Mouse (Mus musculus): ENCODE results near the gene Sema4c.

DNA sequence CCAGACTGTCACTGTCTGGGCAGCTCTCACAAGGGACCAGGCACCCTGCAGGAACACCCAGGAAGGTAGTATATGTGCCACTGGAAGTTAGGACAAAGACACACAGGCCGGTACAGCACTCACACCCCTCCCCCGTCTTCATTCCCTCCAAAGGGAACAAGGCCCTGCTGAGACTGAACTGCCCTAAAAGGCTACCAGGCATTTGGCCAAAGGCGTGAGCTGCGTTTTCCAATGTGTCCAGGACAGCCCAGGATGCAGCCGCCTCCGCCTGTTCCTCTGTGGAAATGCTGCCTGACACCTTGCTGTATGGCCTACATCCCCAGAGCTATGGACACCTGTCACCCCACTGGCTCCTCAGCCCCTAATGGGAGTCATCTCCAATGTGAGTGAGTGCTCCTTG lies 31.3 kb upstream of the Sema4c start:
- TF ChIP-seq POLR2A (IDR thresholded peaks at IDR 0.05; ENCODE audit: control insufficient read depth, extremely low read depth, insufficient read depth, low read length, poor library complexity) (no peak), CTCF (IDR thresholded peaks at IDR 0.05; ENCODE audit: borderline replicate concordance, control insufficient read depth, extremely low read depth, insufficient read depth, low read length, poor library complexity) (no peak)

All from thymus, adult 2 months (tissue).